Mouse (Mus musculus): ENCODE measurements around the gene Wipi2.

DNA sequence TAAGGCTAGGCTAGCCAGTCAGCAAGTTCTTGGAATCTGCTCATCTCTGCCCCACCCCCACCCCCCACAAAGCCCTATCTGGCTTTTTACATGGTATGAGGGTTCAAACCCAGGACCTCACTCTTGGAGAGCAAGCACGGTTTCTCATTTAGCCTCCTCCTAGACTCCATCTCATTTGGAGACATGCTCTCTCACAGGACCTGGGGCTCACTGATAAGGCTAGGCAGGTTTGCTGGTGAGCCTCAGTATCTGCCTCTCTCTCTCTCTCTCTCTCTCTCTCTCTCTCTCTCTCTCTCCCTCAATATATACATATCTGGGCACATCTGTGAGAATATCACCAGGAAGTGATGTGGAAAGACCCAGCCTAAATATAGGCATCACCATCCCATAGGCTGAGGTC lies 51.6 kb downstream of the Wipi2 start:
- no peak for TF ChIP-seq POLR2A (IDR thresholded peaks at IDR 0.05; ENCODE audit: low read depth, low read length)
- TF ChIP-seq CTCF (IDR thresholded peaks at IDR 0.05; ENCODE audit: borderline replicate concordance, insufficient read depth, low read length): no peak

Measured in embryonic fibroblast, embryonic 13.5 days (primary cell).